Mouse (Mus musculus) MEL-GATA-1-ER (cell line): ENCODE measurements around the gene Me1.

Experiments
- DNase-seq: peaks from one replicate; pipeline ENCODE4 v3.0.0-alpha.2; 2012; ENCODE audit warnings: low read depth; ENCODE audit errors: extremely low read depth

Me1 gene

DNA sequence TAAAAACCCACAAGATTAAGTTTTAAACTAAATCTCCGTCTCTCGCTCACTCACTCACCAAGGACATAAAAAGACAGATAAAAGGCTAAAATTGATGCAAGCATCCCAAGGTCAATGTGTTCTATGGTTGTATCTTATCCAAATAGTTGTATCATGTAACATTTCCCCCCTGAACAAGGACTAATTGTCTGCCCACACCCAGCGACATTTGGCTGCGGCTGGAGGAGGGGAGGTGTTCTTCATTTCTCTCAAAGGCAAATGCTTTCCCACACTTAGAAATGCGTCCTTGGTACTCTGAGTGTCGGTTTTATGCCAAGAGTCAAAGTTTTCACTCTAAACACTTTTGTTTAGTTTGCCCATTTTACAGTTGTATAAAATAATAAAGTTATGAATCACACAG lies 13.2 kb upstream of the Me1 start:
- no peak for DNase-seq

DNA sequence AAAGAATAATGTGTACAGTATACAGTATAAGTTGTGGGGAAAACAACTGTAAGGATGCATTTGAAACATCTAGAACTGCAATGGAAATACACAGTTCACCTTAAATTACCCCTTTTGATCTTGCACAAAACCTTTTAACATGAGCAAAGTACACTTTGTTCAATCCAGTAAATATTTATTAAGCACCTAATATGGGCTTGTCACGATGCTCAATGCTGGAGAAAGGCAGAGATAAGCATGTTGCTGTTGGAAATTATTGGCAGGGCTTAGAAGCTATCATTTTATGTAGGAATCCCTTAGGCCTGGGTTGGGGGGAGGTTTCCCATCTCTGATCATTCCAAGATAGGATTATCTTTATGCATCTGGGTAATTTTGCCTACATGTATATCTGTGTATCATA lies 11.7 kb upstream of the Me1 start:
- DNase-seq: no peak

DNA sequence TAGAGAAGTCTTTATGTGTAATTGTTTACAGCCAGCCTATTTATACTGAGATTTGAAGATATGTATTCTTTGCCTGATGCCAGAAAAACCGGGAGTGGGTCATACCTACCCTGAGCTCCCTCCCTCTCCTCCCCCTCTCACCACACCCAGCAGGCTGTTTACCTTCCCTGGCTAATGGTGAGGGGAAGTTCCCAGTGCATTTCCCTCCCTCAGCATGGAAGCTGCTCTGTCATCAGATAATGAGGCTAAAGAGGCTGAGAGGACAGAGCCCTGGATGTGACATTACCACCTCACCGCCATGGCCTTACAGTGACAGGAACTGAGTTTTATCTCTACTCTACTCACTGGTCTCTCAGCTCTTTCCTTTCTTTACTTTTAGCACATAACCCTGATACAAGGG lies 6.1 kb upstream of the Me1 start:
- DNase-seq: peak; percentile 32

DNA sequence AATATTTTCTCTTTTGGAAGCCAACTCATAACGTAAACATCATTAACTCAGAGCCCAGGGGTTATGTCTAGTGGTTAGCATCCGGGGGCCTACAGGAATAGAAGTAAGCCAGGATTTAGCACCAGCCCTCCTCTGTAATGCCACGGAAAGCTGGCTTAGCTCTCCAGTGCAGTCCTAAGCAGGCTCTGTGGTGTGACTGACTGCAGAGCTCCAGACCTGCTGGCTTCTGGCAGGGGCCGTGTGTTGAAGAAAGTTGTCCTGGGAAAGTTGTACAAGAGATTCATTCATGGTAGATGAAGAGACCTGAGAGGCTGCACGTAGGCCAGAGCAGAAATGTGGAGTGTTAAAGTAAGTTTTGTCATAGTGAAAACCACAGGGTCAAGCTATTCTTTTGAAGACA lies 5.5 kb upstream of the Me1 start:
- no peak for DNase-seq

DNA sequence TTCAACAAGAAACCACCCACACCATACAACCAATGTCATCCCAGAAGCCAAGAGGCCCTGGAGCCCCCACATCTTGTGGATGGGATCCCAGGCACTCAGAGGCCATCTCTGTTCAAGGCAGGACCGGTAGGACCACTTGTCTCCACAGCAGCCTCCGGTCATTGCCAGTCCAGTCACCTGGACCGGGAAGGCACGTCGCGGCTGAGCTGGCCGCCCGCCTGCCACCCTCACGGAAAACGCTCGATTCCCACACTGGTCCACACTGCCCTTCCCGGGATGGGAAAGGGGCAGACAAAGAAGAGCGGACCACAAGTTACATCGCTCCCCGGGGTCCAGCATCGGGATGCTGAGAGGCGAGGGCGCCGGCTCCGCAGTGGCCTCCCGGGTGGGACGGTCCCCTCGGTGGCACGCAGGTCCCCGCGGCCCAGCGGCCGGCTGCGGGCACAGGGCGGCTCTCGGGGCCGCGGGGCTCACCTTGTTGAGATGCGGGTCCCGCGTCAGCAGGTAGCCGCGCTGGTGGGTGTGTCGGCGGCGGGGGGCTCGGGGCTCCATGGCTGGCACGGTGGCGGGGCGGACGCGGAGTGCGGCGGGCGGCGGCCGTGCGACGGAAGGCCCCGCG lies 445 bp downstream of the Me1 start:
- peak; percentile 12 for DNase-seq

DNA sequence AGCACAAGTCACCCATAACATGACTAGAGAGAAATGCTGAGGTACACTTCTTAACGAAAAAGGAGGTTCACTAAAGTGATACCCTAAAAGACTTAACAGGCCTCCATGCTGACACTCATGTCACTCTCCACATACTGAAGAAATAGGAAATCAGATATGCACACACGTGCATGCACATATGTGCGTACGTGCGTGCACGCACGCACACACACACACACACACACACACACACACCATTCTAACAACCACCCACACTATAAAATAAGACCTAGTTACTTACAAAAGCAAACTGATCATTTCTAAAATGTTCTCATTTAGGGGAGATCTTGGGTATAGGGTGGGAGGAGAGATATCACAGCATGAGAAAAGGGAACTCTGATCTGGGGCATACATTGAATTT lies 1.1 kb downstream of the Me1 start:
- DNase-seq: peak; percentile 41

DNA sequence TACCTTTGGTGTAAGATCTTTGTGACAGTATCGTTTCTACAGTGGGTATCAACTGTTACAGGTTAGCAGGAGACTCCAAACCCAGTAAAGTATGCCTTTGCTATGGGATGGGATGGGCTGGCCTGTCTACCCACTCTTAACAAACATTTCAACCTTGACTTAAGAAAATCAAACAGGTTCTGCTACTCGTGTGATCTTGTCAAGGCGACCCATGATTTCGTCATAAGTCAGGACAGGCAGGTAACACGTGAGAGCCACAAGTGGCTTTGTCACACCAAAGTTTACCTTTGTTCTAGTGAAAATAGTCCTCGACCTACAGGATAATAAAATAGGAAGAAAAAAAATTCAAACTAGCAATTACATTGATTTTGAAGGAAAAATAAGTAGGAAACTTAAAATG lies 1.8 kb downstream of the Me1 start:
- no peak for DNase-seq

DNA sequence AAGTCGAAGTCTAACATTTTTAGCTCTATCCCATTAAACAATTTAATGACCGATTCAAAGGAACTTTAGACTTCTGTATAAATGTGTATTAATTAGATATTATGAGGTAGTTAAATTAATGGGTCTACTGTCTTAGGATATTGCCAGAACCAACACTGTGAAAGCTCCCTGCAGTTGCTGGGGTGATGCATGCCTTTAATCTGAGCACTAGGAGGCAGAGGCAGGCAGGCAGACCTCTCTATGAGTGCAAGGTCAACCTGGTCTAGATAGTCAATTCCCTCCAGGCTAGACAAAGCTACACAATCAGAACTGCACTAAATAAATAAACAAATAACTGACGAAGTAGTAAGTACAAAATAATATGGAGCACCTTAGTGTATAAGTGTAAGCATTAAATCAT lies 3.1 kb downstream of the Me1 start:
- no peak for DNase-seq

DNA sequence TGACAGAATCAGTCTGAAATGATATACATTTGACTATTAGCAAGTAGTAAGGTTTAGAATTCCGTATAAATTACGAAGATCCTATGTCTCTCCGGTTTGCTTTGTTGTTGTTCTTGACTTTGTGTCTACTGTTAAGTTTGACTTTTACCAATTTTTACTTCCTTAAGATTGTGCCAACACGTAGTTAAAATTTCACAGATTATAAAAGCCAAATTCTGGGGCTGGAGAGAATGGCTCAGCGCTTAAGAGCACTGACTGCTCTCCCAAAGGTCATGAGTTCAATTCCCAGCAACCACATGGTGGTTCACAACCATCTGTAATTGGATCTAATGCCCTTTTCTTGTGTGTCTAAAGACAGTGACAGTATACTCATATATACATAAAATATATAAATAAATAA lies 3.5 kb downstream of the Me1 start:
- DNase-seq: no peak

DNA sequence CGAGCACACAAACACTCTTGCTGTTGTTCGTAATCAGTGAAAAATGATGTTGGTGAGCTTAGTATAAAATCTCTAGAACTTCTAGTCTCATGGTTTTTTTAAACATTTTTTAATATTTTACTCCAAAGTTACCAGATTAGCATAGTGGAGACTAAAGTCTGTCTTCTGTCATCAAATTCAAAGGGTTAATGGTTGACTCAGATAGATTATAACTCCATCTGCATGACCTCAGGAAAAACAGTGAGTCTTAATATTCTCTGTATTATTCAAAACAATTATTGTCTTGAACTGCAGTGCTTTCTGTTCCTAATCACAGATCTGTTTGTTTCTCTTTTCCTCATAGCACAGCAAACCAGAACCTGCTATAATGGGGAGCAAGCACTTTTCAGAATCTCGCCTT lies 4.7 kb downstream of the Me1 start:
- no peak for DNase-seq

DNA sequence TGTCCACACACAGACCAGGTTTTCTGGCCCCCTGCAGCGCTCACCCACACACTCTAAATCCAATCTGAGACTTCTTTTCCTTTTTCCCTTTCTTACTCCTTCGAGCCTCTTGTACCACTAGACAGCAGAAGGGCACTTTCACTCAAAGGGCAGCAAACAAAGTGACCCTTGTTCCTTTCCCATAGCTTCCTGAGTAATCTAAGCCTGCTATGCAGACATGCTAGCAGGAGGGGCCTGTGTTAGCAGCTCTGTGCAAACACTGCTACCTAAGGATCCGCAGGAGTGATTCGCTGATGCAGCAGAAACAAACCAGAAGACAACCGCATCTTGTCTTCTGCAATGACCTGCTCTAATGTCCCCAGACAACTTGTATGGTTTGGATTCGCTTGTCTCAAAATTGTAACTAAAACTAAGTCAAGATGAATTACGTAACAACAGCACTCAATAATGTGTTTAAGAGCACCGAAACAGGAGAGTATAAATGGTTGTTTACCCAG lies 12.0 kb downstream of the Me1 start:
- DNase-seq: no peak

DNA sequence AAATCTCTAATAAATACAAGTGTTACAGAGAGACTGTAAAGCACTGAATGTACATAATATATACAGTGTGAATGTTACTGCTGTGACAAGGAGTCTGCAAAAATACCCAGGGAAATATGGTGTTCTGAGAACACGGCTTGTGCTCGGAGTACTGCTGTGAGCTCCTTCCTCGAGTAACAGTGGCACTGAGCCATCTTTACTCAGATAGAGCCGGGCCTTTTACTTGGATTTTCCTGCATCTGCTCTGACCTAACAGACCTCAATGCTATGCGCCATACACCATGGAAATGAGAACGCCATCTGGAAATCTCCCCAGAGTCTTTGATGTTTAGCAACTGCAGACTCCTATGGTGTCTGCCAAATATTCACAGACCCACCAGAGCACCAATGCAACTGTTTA lies 12.9 kb downstream of the Me1 start:
- no peak for DNase-seq

DNA sequence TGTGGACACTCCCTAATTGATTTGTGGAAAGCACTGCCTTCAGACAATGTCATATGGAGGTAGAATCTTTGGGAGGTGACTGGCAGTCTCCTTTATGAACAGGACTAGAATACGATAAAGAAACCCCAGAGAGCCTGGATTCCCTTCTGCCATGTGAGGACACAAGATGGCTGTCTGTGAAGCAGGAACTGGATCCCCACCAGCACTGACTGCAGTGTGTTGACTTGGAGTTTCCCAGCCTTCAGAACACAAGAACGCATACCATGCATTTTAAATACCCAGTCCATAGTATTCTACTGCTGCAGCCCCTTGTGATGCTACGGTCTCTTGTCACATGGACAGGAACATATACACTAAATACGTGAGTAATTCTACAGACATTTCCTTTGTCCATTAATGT lies 13.5 kb downstream of the Me1 start:
- no peak for DNase-seq

DNA sequence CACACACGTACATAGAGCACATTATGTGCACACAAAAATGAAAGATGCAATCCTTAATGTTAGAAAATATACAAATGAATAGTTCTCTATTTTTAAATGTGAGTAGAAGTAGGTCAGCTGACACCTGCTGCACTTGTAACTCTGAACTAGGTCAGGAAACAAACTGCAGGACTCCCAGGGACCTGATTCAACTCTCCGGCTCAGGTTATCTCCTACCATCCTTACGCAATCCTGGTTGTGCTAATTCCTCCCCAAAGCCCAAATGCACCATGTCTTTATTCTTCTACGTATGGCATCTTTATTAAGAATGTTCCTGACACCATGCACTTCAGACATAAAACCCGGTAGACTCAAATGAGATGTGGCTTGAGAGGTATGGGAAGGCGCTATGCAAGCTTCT lies 15.3 kb downstream of the Me1 start:
- DNase-seq: no peak

DNA sequence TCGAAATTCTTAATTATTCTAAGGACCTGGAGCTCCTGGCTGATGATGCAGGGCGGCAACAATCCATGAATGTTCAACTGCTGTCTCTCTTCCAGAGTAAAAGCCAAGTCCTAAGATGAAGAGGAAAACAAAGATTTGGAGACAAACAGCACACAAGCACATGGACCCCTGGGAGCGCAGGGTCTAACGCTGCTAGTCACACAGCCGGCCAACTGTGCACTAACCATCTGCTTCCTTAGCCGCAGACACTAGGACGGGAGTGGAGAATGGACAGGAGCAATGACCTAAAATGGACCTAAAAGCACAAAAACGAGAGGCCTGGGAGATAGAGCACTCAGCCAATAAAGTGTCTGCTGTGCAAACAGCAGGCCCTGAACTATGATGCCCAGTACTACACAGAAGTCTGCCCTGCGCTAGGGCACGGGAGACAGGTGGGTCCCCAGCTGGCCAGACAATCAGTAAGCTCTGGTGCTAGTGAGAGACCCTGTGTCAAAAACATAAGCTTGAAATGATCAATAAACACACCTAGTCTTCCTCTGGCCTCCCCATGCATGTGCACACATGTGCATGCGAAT lies 15.8 kb downstream of the Me1 start:
- DNase-seq: no peak

DNA sequence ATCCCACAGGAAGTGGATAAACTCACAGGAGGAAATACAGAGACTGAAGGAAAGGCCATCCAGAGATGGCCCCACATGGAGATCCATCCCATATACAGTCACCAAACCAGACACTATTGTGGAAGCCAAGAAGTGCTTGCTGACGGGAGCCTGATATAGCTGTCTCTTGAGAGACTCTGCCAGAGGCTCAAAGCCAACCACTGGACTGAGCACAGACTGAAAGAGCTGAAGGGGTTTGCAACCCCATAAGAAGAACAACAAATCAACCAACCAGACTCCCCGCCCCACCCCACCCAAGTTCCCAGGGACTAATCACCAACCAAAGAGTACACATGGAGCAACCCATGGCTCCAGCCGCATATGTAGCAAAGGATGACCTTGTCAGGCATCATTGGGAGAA lies 19.5 kb downstream of the Me1 start:
- no peak for DNase-seq

DNA sequence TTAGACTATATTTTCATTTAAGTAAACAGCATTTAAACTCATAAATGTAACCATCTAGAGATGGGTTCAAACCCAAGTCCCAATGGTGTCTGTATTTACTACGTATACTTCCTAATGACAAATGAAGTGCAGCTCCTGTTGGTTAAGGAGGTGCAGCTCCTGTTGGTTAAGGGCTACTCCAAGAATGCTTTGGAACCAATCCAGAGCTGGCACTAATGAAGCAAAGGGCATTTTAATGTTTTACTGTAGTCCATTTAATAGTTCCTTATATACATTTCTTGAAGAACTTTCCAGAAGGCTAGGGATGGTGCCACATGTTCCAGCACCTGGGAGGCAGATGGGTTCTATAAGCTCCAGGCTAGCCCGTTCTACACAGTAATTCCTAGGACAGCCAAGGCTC lies 20.3 kb downstream of the Me1 start:
- no peak for DNase-seq

DNA sequence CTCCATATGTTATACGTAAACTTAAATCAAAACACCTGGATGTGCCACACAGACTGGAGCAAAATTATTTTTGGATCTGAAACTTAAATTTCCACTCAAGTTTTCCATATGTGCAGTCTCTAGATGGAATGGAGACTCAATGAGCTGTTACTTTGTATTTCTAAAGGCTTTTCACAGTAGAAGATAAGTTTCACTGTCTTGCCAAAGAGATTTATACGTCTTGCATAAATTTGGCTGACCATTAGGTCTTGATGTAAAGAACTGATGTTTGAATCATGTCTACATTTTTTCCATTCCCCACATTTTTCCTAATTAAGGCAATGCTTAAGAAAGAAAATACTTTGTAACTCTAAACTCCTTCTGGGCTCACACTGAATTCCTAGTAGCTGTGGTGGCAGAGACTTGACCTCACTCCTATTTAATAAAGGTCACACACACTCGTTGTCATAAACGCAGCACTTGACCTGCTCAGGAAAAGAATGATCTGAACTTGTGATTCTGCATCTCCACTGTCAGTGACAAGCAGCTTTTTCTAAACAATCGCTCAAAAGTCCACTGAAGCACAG lies 22.8 kb downstream of the Me1 start:
- DNase-seq: no peak

DNA sequence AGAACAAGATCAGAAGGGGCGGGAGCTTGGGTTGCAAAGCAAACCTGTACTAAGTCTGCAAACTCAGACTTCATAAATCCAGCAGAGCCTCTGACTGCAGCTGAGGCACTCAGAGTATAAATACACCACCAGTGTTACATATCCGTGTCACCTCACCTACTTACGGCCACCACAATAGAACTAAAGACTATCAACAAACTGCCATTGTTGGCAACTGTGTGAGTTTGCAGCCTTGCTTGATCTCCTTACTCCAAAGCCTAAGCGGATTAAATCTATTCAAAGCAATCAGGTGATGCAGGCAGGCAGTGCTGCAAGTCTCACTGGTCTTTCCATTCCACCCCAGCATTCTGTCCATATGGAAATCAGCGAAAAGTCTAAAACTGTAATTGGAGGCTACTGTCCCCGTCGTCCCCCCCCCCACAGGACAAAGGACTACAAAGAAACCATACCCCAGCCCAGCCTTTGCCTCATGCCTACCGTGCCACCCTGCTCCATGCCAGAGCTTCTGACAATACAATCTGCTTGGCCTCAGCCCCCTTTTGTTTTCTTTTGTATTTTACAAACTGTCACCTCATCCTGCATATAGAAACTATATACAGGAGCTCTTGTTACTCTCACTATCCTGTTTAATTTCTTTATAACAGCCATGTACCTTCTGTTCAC lies 27.0 kb downstream of the Me1 start:
- no peak for DNase-seq

DNA sequence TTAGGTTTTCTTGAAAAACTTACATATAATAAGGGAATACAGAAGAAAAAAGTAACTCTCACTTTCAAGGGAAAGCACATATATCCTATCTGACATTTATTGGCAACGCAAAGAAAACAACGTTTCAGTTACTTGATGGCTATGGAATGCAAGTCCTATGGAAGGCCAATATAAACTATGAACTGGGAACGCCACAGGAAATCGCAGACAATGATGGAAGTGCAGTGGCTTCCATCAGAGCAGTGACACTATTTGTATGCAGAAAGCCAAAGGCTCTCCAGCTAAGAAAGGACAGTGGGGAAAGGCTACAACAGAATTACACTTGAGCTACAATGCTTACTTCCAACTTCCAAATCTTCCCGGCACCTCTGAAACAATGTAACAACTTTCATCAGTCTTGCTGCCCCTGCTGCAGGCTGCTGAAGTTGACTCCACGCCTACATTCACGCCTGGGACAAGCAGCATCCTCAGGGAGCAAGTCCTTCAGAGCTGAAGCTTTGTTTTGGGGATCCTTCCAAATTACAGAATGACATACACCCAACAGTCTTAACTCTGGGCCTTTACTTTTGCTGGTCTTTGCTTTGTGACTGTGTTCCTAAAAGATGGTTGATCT lies 28.5 kb downstream of the Me1 start:
- DNase-seq: no peak

DNA sequence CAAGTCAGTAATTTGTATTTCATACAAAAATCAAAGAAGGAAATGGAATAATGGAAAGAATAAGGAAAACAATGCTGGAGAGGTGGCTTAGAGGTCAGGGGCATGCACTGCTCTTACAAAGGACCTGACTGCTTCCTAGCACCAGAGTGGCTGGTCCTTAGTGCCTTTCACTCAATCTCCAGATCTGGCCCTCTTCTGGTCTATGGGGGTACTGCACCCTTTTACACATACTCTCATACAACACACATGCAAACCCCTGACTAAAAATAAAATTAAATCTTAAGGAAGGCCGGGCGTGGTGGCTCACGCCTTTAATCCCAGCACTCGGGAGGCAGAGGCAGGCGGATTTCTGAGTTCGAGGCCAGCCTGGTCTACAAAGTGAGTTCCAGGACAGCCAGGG lies 34.1 kb downstream of the Me1 start:
- no peak for DNase-seq

DNA sequence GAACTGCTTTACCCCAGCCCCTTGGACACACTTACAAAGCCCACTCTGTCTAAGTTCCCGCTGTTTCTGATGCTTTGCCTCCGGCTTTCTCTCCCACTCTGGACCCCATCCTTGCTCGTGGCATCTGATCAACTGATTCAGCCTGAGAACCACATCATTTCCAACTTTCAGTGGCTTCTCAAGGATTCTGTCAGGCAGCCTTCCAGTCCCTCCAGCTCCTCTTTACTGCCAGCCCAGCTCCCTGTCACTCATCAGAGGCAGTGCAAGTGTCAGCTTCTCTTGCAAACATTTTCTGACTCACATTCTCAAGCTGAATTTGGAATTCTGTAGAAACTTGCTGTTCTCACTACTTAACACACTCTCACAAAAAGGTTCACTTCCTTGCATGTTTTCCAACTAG lies 34.5 kb downstream of the Me1 start:
- DNase-seq: no peak
